Mouse (Mus musculus) midbrain, embryonic 15.5 days (tissue): ENCODE data around the gene Dmxl2. TPM values are rescaled to one million over a fixed set of nuclear protein-coding genes. Genes with fewer than 3 reads are reported as not detected.

Experiments used
- ATAC-seq: fragments of 200-750 bp; cut with Nextera tagmentation; replicated peaks from 2 replicates; pipeline ENCODE4 v1.8.0; 2017; ENCODE audit warnings: moderate TSS enrichment
- H3K27ac ChIP-seq: fragments of 300-500 bp; sonication (generic); 2 replicates; pipeline ENCODE4 v1.5.1; 2015; ENCODE audit warnings: mild to moderate bottlenecking, inconsistent platforms
- H3K27me3 ChIP-seq: fragments of 300-500 bp; sonication (generic); replicated peaks from 2 replicates; pipeline ENCODE4 v1.6.1; 2015; ENCODE audit warnings: inconsistent platforms
- H3K36me3 ChIP-seq: fragments of 300-500 bp; sonication (generic); replicated peaks from 2 replicates; pipeline ENCODE4 v1.6.1; 2015; ENCODE audit warnings: inconsistent platforms
- H3K4me1 ChIP-seq: fragments of 300-500 bp; sonication (generic); 2 replicates; pipeline ENCODE4 v1.6.1; 2015; ENCODE audit warnings: inconsistent platforms
- H3K4me2 ChIP-seq: fragments of 300-500 bp; sonication (generic); 2 replicates; pipeline ENCODE4 v1.6.1; 2015; ENCODE audit warnings: inconsistent platforms, mild to moderate bottlenecking, moderate library complexity
- H3K4me3 ChIP-seq: fragments of 300-500 bp; sonication (generic); 2 replicates; pipeline ENCODE4 v1.5.1; 2015; ENCODE audit warnings: mild to moderate bottlenecking, inconsistent platforms
- H3K9ac ChIP-seq: fragments of 300-500 bp; sonication (generic); 2 replicates; pipeline ENCODE4 v1.6.1; 2015; ENCODE audit warnings: mild to moderate bottlenecking, inconsistent platforms
- H3K9me3 ChIP-seq: fragments of 300-500 bp; sonication (generic); 2 replicates; pipeline ENCODE4 v1.6.1; 2016; ENCODE audit warnings: inconsistent platforms
- WGBS: fragments of 180-500 bp; shearing (Covaris S2); methylation state at CpG from one replicate; pipeline ENCODE4 v1.1.7; 2015; ENCODE audit warnings: mixed read lengths; 5-methylcytosine and 5-hydroxymethylcytosine counted together
- polyA plus RNA-seq: library from polyadenylated mRNA; unstranded; fragments of >200 nt; fragmentation: Nextera tagmentation; extraction: Ambion mirVana; gene quantifications from 2 replicates; pipeline ENCODE4 v1.2.1, GENCODE M21; 2015

Gene Dmxl2
- 57.0 and 63.2 TPM in 2 replicates for polyA plus RNA-seq

- under 1% methylated on average over 78 of the region's 99 CpGs for WGBS
- H3K4me3 ChIP-seq, result peak within 1 kb of the TSS; percentile 83
- H3K27me3 ChIP-seq, result 0 out of 2 replicates have a peak, but pooled peaks cover 3% of the 10 kb centered on the region
- H3K36me3 ChIP-seq, result no peaks in the 10 kb centered on the region
- H3K4me2 ChIP-seq, result peak within 1 kb of the TSS; percentile 78
- H3K4me1 ChIP-seq, result peaks cover 31% of the 10 kb centered on the region
- peak; percentile 95 for ATAC-seq
- peak within 1 kb of the TSS; percentile 93 for H3K27ac ChIP-seq
- H3K9ac ChIP-seq, result peak within 1 kb of the TSS; percentile 97
- H3K9me3 ChIP-seq, result no peaks in the 10 kb centered on the region
These were observed at the start of gene Dmxl2 for GRCm38 (mm10) chr9:54501453-54502110. Dmxl2 (minus strand) TSS chr9:54501626.

GRCm38 (mm10) chr9:54549433-54549832 lies 48.0 kb upstream of the Dmxl2 start:
- WGBS, result 87% methylated on average over 6 of the region's 6 CpGs
- Histone ChIP-seq H3K27ac (no peak overlapping the region), H3K27me3 (no peaks in the 10 kb centered on the region), H3K9me3 (no peaks in the 10 kb centered on the region), H3K4me2 (no peak overlapping the region), H3K9ac (no peak overlapping the region), H3K36me3 (no peaks in the 10 kb centered on the region), H3K4me1 (no peaks in the 10 kb centered on the region), H3K4me3 (no peak overlapping the region)
- ATAC-seq, result no peak

- Histone ChIP-seq H3K9me3 (no peaks in the 10 kb centered on the region), H3K4me2 (no peak overlapping the region), H3K4me3 (no peak overlapping the region), H3K36me3 (no peaks in the 10 kb centered on the region), H3K9ac (no peak overlapping the region), H3K4me1 (no peaks in the 10 kb centered on the region), H3K27me3 (no peaks in the 10 kb centered on the region), H3K27ac (no peak overlapping the region)
- no peak for ATAC-seq
- 18% methylated on average over 5 of the region's 5 CpGs for WGBS
These were observed 46.1 kb upstream of the Dmxl2 start for GRCm38 (mm10) chr9:54547536-54547935.

GRCm38 (mm10) chr9:54544954-54545315 lies 43.5 kb upstream of the Dmxl2 start:
- no peak for ATAC-seq
- H3K4me2 ChIP-seq, result no peak overlapping the region
- H3K36me3 ChIP-seq, result no peaks in the 10 kb centered on the region

GRCm38 (mm10) chr9:54544212-54544953 lies 43.0 kb upstream of the Dmxl2 start:
- WGBS, result 87% methylated on average over 9 of the region's 9 CpGs

More at GRCm38 (mm10) chr9:54544954-54545315, 43.5 kb upstream of the Dmxl2 start:
- 92% methylated on average over 4 of the region's 4 CpGs for WGBS
- no peaks in the 10 kb centered on the region for H3K9me3 ChIP-seq
- no peaks in the 10 kb centered on the region for H3K4me1 ChIP-seq
- no peak overlapping the region for H3K9ac ChIP-seq
- no peak overlapping the region for H3K27ac ChIP-seq
- H3K4me3 ChIP-seq, result no peak overlapping the region
- no peaks in the 10 kb centered on the region for H3K27me3 ChIP-seq

GRCm38 (mm10) chr9:54540801-54541200 lies 39.4 kb upstream of the Dmxl2 start:
- no peak overlapping the region for H3K4me2 ChIP-seq
- no peak for ATAC-seq
- H3K9ac ChIP-seq, result no peak overlapping the region
- no peaks in the 10 kb centered on the region for H3K27me3 ChIP-seq
- 67% methylated on average over 5 of the region's 5 CpGs for WGBS
- H3K4me3 ChIP-seq, result no peak overlapping the region
- H3K4me1 ChIP-seq, result peaks cover 2% of the 10 kb centered on the region; the same call in 1 of the 2 replicates
- H3K9me3 ChIP-seq, result no peaks in the 10 kb centered on the region
- no peaks in the 10 kb centered on the region for H3K36me3 ChIP-seq
- H3K27ac ChIP-seq, result no peak overlapping the region

More at GRCm38 (mm10) chr9:54544212-54544953, 43.0 kb upstream of the Dmxl2 start:
- no peak overlapping the region for H3K4me3 ChIP-seq
- H3K36me3 ChIP-seq, result no peaks in the 10 kb centered on the region
- no peaks in the 10 kb centered on the region for H3K4me1 ChIP-seq
- ATAC-seq, result no peak
- H3K27me3 ChIP-seq, result no peaks in the 10 kb centered on the region
- H3K9me3 ChIP-seq, result no peaks in the 10 kb centered on the region
- H3K27ac ChIP-seq, result no peak overlapping the region
- H3K9ac ChIP-seq, result no peak overlapping the region
- no peak overlapping the region for H3K4me2 ChIP-seq

- H3K4me3 ChIP-seq, result no peak within 1 kb of the TSS
- H3K27me3 ChIP-seq, result no peaks in the 10 kb centered on the region
- H3K27ac ChIP-seq, result no peak within 1 kb of the TSS
- peaks cover 9% of the 10 kb centered on the region for H3K4me1 ChIP-seq
- no peak for ATAC-seq
- WGBS, result 91% methylated on average over 14 of the region's 14 CpGs
- H3K36me3 ChIP-seq, result no peaks in the 10 kb centered on the region
- H3K9me3 ChIP-seq, result no peaks in the 10 kb centered on the region
- no peak within 1 kb of the TSS for H3K9ac ChIP-seq
- H3K4me2 ChIP-seq, result no peak within 1 kb of the TSS
These were observed 37.3 kb upstream of the Dmxl2 start, which contains the start of gene Sh2d7 for GRCm38 (mm10) chr9:54538684-54539083. Sh2d7 (plus strand) TSS chr9:54538984.

- no peak overlapping the region for H3K27ac ChIP-seq
- H3K4me1 ChIP-seq, result peaks cover 10% of the 10 kb centered on the region
- H3K9me3 ChIP-seq, result no peaks in the 10 kb centered on the region
- 96% methylated on average over 3 of the region's 3 CpGs for WGBS
- H3K27me3 ChIP-seq, result no peaks in the 10 kb centered on the region
- no peak for ATAC-seq
- H3K9ac ChIP-seq, result no peak overlapping the region
- no peak overlapping the region for H3K4me3 ChIP-seq
- no peaks in the 10 kb centered on the region for H3K36me3 ChIP-seq
- no peak overlapping the region for H3K4me2 ChIP-seq
These were observed 36.8 kb upstream of the Dmxl2 start for GRCm38 (mm10) chr9:54538244-54538643.

- Histone ChIP-seq H3K9me3 (no peaks in the 10 kb centered on the region), H3K4me3 (no peak overlapping the region), H3K27ac (no peak overlapping the region), H3K4me2 (no peak overlapping the region), H3K27me3 (no peaks in the 10 kb centered on the region), H3K36me3 (no peaks in the 10 kb centered on the region), H3K9ac (no peak overlapping the region), H3K4me1 (peaks cover 10% of the 10 kb centered on the region)
- ATAC-seq, result no peak
- 78% methylated on average over 3 of the region's 3 CpGs for WGBS
These were observed 36.1 kb upstream of the Dmxl2 start for GRCm38 (mm10) chr9:54537480-54537879.

GRCm38 (mm10) chr9:54537030-54537429 lies 35.6 kb upstream of the Dmxl2 start:
- Histone ChIP-seq H3K9ac (no peak overlapping the region), H3K36me3 (no peaks in the 10 kb centered on the region), H3K27me3 (no peaks in the 10 kb centered on the region), H3K4me1 (peaks cover 10% of the 10 kb centered on the region), H3K27ac (no peak overlapping the region), H3K9me3 (no peaks in the 10 kb centered on the region), H3K4me3 (no peak overlapping the region), H3K4me2 (no peak overlapping the region)
- no peak for ATAC-seq
- 25% methylated on average over 4 of the region's 4 CpGs for WGBS

GRCm38 (mm10) chr9:54536236-54536635 lies 34.8 kb upstream of the Dmxl2 start:
- Histone ChIP-seq H3K9me3 (no peaks in the 10 kb centered on the region), H3K27me3 (no peaks in the 10 kb centered on the region), H3K4me1 (peaks cover 10% of the 10 kb centered on the region), H3K9ac (no peak overlapping the region), H3K27ac (no peak overlapping the region), H3K36me3 (no peaks in the 10 kb centered on the region), H3K4me3 (no peak overlapping the region), H3K4me2 (no peak overlapping the region)
- ATAC-seq, result no peak
- 59% methylated on average over 7 of the region's 7 CpGs for WGBS

- ATAC-seq, result peak; percentile 74; the same call in 1 of the 2 replicates
- Histone ChIP-seq H3K9me3 (no peaks in the 10 kb centered on the region), H3K9ac (no peak overlapping the region), H3K4me1 (peaks cover 10% of the 10 kb centered on the region), H3K36me3 (no peaks in the 10 kb centered on the region), H3K27me3 (no peaks in the 10 kb centered on the region), H3K4me3 (no peak overlapping the region), H3K4me2 (no peak overlapping the region), H3K27ac (peak overlapping the region; percentile 51)
- 42% methylated on average over 5 of the region's 5 CpGs for WGBS
These were observed 32.5 kb upstream of the Dmxl2 start for GRCm38 (mm10) chr9:54533975-54534374.
